Mouse (Mus musculus) neural tube, embryonic 11.5 days (tissue): ENCODE results near the gene BC049352. TPM values are rescaled to one million over a fixed set of nuclear protein-coding genes. Genes with fewer than 3 reads are reported as not detected.

Source experiments
- ATAC-seq: fragments of 200-750 bp; cut with Nextera tagmentation; 2 replicates; pipeline ENCODE4 v1.8.0; 2017; ENCODE audit warnings: moderate number of reproducible peaks, mild to moderate bottlenecking, moderate TSS enrichment, moderate library complexity; ENCODE audit not compliant: insufficient read depth, low FRiP score, low TSS enrichment
- DNase-seq: peaks from one replicate; pipeline ENCODE4 v3.0.0-alpha.2; 2015; ENCODE audit warnings: low spot score
- H3K27ac ChIP-seq: fragments of 300-500 bp; sonication (generic); 2 replicates; pipeline ENCODE4 v1.5.1; 2014; ENCODE audit warnings: low read depth, mild to moderate bottlenecking, low read length
- H3K27me3 ChIP-seq: fragments of 300-500 bp; sonication (generic); 2 replicates; pipeline ENCODE4 v1.6.1; 2014; ENCODE audit warnings: mild to moderate bottlenecking, low read length, mixed read lengths; ENCODE audit not compliant: control insufficient read depth, insufficient read depth
- H3K36me3 ChIP-seq: fragments of 300-500 bp; sonication (generic); 2 replicates; pipeline ENCODE4 v1.6.1; 2014; ENCODE audit warnings: mild to moderate bottlenecking, low read length, moderate library complexity, mixed read lengths; ENCODE audit not compliant: control insufficient read depth, insufficient read depth
- H3K4me1 ChIP-seq: fragments of 300-500 bp; sonication (generic); 2 replicates; pipeline ENCODE4 v1.6.1; 2014; ENCODE audit warnings: low read length, mixed read lengths; ENCODE audit not compliant: control insufficient read depth, insufficient read depth
- H3K4me2 ChIP-seq: fragments of 300-500 bp; sonication (generic); 2 replicates; pipeline ENCODE4 v1.6.1; 2014; ENCODE audit warnings: low read depth, mild to moderate bottlenecking, moderate library complexity
- H3K4me3 ChIP-seq: fragments of 300-500 bp; sonication (generic); 2 replicates; pipeline ENCODE4 v1.5.1; 2014; ENCODE audit warnings: low read depth, low read length
- H3K9ac ChIP-seq: fragments of 300-500 bp; sonication (generic); 2 replicates; pipeline ENCODE4 v1.6.1; 2014; ENCODE audit warnings: mild to moderate bottlenecking, low read length
- H3K9me3 ChIP-seq: fragments of 300-500 bp; sonication (generic); 2 replicates; pipeline ENCODE4 v1.6.1; 2016; ENCODE audit warnings: low read length; ENCODE audit not compliant: control insufficient read depth
- WGBS: fragments of 180-500 bp; shearing (Covaris S2); extraction: QIAGEN DNeasy Blood & Tissue Kit; methylation state at CpG from one replicate; pipeline ENCODE4 v1.1.7; 2014; 5-methylcytosine and 5-hydroxymethylcytosine counted together
- polyA plus RNA-seq: library from polyadenylated mRNA; unstranded; fragments of >200 nt; fragmentation: Nextera tagmentation; extraction: Ambion mirVana; gene quantifications from 2 replicates; pipeline ENCODE4 v1.2.1, GENCODE M21; 2014

Gene BC049352
- polyA plus RNA-seq, 1 experiment from 2014 or later = not detected

DNA sequence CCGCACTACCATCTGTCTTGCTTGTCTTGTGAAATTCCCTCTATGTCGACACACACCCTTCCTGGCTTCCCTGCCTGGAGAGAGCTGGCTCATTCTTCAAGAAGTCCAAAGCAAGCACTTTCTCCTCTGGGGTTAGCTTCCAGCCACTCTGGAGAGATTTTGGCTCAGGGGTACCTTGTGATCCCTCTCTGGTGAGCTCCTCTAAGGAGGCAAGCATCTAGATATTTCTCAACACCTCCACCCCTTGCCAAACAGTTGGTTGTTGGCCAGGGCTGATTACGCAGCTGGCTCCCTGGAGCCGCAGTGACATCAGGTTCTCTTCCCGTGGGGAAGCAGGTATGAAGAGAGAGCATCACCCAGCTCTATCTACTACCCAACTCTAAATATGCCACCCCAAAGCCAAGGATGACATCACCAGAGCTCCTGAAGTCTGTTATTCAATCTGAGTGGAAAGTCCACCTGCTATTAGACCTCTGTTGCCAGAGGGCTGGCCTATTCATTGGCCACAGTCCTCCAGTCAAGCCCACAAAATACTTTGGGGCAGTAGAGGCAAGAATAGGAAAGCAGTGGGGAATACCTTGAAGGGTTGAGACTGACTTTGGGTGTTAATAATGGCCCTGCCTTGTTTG, 19.6 kb downstream of the BC049352 start:
- Histone ChIP-seq H3K9me3 (no peaks in the 10 kb centered on the region), H3K4me1 (no peaks in the 10 kb centered on the region), H3K9ac (no peak overlapping the region), H3K4me3 (no peak overlapping the region), H3K4me2 (no peak overlapping the region), H3K27me3 (0 out of 2 replicates have a peak, but pooled peaks cover 2% of the 10 kb centered on the region), H3K36me3 (no peaks in the 10 kb centered on the region), H3K27ac (no peak overlapping the region)
- 86% methylated on average over 5 of the region's 5 CpGs for WGBS
- no peak for DNase-seq
- ATAC-seq = no peak

DNA sequence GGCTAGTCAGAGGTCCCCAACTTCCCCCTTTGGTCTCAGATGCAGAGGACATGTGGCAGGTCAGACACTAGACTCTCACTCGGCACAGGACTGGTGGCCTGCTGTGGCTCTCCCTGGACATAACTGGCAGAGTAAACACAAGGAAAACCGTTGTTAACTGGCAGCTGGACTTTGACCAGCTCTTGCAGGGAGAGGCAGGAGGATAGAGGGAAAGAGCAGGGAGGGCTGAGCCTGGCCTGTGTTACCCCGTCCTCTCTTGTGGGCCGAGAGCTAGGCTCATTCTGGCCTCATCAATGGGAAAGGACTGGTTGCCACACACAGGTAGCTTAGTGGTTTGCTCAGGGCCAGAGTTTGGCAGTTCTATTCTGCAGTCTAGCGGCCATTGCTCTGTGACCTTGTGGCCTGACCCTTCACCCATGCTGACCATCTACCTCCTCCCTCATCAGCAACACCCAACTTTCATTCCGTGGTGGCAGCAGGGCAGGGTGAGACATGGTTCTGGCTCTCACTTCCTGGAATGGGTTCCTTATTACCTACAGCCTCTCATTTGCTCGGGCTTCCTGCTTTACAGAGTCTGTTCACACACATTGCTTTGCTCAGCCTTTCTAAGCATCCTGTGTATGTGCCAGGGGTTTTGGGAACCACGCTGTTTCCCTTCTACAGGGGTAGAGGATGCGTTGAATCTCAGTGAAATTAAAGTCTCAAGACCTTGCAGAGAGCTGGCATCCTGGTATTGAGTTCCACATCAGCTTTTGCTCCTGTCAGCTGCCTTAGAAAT, 20.4 kb downstream of the BC049352 start:
- Histone ChIP-seq H3K36me3 (no peaks in the 10 kb centered on the region), H3K27ac (no peak overlapping the region), H3K27me3 (0 out of 2 replicates have a peak, but pooled peaks cover 2% of the 10 kb centered on the region), H3K4me1 (no peaks in the 10 kb centered on the region), H3K9ac (no peak overlapping the region), H3K9me3 (no peaks in the 10 kb centered on the region), H3K4me2 (no peak overlapping the region), H3K4me3 (no peak overlapping the region)
- WGBS = 72% methylated on average over 9 of the region's 9 CpGs
- no peak for ATAC-seq
- DNase-seq = no peak

DNA sequence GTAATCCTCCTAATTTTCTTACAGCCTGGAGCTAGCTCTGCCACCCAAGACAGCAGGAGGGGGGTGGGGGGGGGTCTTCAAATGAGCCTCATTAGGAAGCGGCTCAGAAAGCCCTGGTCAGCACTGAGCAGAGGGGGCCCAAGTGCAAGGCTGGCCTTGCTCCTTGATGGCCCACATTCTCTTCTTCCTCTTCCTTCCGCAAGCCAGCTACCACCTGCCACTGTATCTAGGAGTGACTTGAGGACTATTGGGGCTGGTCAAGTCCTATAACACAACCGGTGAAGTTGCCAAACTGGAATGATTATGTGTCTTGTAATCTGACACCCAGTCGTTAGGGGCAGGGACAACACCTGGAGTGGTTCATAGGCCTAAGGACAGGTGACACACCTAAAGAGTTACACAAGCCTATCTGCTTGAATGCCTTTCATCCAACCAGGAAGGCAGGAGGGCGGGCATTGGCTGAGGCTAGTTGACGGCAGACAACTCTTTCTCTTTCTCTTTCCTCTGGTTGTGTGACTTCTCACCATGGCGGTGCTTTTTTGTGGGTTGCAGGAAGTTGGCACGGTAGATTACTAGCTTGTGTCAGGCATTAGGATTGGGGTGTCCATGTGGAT, 22.1 kb downstream of the BC049352 start, which contains the start of gene Tmprss4:
Gene Tmprss4 (minus strand): TSS at position 296 of the 614 bp plus-strand sequence.
- no peak for DNase-seq
- Histone ChIP-seq H3K9ac (no peak within 1 kb of the TSS), H3K27ac (no peak within 1 kb of the TSS), H3K4me1 (no peaks in the 10 kb centered on the region), H3K36me3 (no peaks in the 10 kb centered on the region), H3K4me3 (no peak within 1 kb of the TSS), H3K9me3 (no peaks in the 10 kb centered on the region), H3K4me2 (no peak within 1 kb of the TSS), H3K27me3 (0 out of 2 replicates have a peak, but pooled peaks cover 2% of the 10 kb centered on the region)
- ATAC-seq = no peak
- 78% methylated on average over 8 of the region's 8 CpGs for WGBS

DNA sequence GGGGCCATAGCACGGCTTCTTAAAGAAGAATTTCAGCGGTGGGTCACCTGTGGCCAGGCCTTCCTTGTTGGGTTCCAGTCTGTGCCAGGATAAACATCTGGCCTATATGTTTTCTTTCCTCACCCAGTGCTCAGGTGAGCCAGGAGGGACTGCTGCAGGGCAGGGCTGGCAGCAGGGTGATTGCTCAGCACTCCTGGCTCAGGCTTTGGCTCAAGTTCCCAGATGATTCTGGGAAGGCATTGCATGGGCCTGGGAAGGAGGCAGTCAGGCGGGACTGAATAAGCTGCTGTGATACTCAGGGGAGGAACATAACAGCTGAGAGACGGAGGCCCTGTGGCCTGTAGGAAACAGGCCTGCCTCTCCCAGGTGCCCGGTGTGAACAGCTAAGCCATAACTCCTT, 23.3 kb downstream of the BC049352 start:
- H3K27me3 ChIP-seq = 0 out of 2 replicates have a peak, but pooled peaks cover 2% of the 10 kb centered on the region
- H3K27ac ChIP-seq = no peak overlapping the region
- no peaks in the 10 kb centered on the region for H3K36me3 ChIP-seq
- H3K9ac ChIP-seq = no peak overlapping the region
- no peak for ATAC-seq
- H3K4me3 ChIP-seq = no peak overlapping the region
- H3K4me1 ChIP-seq = no peaks in the 10 kb centered on the region
- WGBS = 81% methylated on average over 5 of the region's 5 CpGs
- no peak overlapping the region for H3K4me2 ChIP-seq
- no peak for DNase-seq
- H3K9me3 ChIP-seq = no peaks in the 10 kb centered on the region

DNA sequence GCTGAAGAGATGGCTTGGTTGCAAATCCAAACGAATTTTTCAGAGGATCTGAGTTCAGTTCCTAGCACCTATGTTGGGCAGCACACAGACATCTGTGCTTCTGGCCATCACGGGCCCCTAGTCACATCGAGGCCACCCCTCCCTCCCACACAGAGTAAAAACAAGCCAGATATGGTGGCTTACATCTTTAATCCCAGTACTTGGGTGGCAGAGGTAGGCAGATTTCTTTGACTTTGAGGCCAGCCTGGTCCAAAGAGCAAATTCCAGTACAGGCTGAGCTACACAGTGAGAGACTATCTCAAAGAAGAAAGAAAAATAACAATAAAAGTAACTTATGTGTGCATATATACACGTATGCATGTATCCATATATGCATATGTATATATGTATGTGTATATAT, 24.3 kb downstream of the BC049352 start:
- Histone ChIP-seq H3K4me2 (no peak overlapping the region), H3K27me3 (0 out of 2 replicates have a peak, but pooled peaks cover 2% of the 10 kb centered on the region), H3K4me1 (no peaks in the 10 kb centered on the region), H3K4me3 (no peak overlapping the region), H3K36me3 (no peaks in the 10 kb centered on the region), H3K27ac (no peak overlapping the region), H3K9ac (no peak overlapping the region), H3K9me3 (no peaks in the 10 kb centered on the region)
- ATAC-seq = no peak
- no peak for DNase-seq
- 75% methylated on average over 4 of the region's 4 CpGs for WGBS

DNA sequence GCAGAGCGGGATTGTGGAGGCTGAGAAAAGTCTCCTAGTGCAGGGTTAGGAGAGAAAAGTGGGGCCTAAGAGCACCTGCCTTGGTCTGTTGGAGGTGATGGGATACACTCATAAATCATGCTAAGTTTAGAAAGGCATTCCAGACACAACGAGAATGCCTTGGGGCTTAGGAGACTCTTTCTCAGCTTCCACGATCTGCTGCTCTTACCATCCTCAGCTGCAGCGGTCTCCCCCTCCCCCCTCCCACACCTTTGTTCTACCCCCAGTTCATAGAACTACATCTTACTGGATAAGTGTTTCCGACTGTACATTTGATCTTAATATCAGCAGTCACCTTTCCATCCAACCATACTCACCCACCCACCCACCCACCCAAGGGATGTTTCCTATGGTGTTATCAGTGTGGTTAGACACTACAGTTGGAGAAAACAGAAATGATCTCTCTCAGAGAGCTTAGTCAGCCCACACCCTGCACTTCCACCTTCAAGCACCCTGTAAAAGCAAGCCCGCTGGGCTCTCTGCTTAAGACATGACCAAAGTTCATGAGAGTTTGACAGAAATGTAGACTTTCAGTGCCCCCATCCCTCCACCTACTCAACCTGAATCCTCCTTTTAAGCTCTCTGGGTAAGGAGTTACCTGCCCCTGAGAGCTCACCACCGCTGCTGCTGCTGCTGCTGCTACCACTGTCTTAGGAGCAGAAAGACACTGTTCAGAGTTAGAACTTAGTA, 25.4 kb downstream of the BC049352 start:
- Histone ChIP-seq H3K9ac (no peak overlapping the region), H3K4me1 (no peaks in the 10 kb centered on the region), H3K4me2 (no peak overlapping the region), H3K4me3 (no peak overlapping the region), H3K27me3 (no peaks in the 10 kb centered on the region), H3K36me3 (no peaks in the 10 kb centered on the region), H3K27ac (no peak overlapping the region), H3K9me3 (no peaks in the 10 kb centered on the region)
- WGBS = 75% methylated on average over 7 of the region's 7 CpGs
- ATAC-seq (no peak), DNase-seq (no peak)

DNA sequence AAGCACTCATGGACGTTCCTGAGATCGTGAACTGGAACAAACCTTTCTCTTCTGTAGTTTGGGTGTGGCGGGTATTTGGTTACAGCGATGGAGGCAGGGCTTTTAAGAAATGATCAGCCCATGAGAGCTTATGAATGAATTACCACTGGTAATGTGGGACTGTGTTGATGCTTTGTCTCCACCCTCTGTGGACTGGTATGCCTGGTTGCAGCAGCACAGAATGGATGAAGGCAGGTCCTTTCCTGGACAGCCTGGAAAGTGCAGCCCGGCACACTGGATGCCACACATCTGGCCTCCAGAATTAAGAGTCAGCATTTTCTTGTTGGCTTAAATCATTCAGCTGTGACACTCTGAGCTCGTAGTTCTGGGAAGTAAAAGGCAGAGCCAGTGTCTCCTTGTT, 30.2 kb downstream of the BC049352 start:
- Histone ChIP-seq H3K4me3 (no peak overlapping the region), H3K9ac (no peak overlapping the region), H3K27me3 (no peaks in the 10 kb centered on the region), H3K4me2 (no peak overlapping the region), H3K9me3 (no peaks in the 10 kb centered on the region), H3K27ac (no peak overlapping the region), H3K36me3 (no peaks in the 10 kb centered on the region), H3K4me1 (no peaks in the 10 kb centered on the region)
- 79% methylated on average over 6 of the region's 6 CpGs for whole genome bisulfite sequencing
- ATAC-seq (no peak), DNase-seq (no peak)

DNA sequence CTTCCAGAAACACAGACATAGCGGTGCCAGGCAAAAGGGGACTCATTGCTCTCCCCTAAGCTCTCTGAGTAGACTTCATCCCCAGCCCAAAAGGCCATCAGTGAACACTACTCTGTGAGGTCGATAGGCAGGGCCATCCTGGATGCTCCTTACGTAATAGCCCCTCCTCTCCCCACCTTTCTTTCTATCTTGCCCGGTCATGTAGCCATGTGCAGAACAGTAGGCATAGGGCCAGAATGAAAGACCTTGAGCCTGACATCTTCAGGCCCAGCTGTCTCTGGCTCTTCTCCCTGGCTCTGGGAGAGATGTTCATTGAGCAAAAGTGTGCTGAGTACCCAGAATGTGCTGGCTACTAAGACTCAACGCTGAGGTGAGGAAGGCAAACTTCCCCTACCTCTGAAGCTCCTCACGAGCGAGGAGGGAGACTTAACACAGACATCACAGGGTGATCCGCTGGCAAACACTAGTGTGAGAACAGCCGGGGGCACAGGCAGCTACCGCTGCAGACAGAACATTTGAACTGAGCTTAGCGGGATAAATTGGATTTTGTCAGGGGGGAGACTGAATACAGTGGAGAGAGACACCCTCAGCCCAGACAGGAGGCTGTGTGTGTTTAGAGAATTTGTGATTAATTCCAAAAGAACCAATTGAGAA, 33.8 kb downstream of the BC049352 start:
- 78% methylated on average over 11 of the region's 11 CpGs for WGBS
- DNase-seq = no peak

More for the DNA sequence above, 33.8 kb downstream of the BC049352 start:
- Histone ChIP-seq H3K36me3 (no peaks in the 10 kb centered on the region), H3K27ac (no peak overlapping the region), H3K9me3 (no peaks in the 10 kb centered on the region), H3K4me1 (no peaks in the 10 kb centered on the region), H3K27me3 (no peaks in the 10 kb centered on the region), H3K9ac (no peak overlapping the region), H3K4me3 (no peak overlapping the region), H3K4me2 (no peak overlapping the region)
- ATAC-seq = no peak
